Mouse (Mus musculus) frontal cortex, postnatal 10 days (tissue): ENCODE measurements around the gene Creb3.

Experiments used
- DNase-seq, 2 experiments: peaks; one replicate each; pipeline ENCODE4 v3.0.0; 2022; ENCODE audit warnings: low spot score in 2 of 2, mixed read lengths in 1 of 2

Creb3 gene

GRCm38 (mm10) chr4:43558028-43558630 lies 4.0 kb upstream of the Creb3 start:
- DNase-seq: no peak

GRCm38 (mm10) chr4:43558631-43559356 lies 3.3 kb upstream of the Creb3 start:
- peak in 1 of 2 experiments; percentile 35 for DNase-seq

GRCm38 (mm10) chr4:43559519-43560242 lies 2.5 kb upstream of the Creb3 start:
- DNase-seq: no peak

- peak; percentile 37 to 69 for DNase-seq
Observed at GRCm38 (mm10) chr4:43560243-43560611, 1.9 kb upstream of the Creb3 start.

- no peak for DNase-seq
Observed at GRCm38 (mm10) chr4:43560976-43561375, 1.2 kb upstream of the Creb3 start.

- DNase-seq: no peak
Observed at GRCm38 (mm10) chr4:43561436-43561996, 616 bp upstream of the Creb3 start.

GRCm38 (mm10) chr4:43562769-43563600 lies 853 bp downstream of the Creb3 start:
- DNase-seq: no peak

GRCm38 (mm10) chr4:43563601-43563875 lies 1.4 kb downstream of the Creb3 start:
- no peak for DNase-seq

- no peak for DNase-seq
Observed at GRCm38 (mm10) chr4:43564231-43564630, 2.1 kb downstream of the Creb3 start.

GRCm38 (mm10) chr4:43567140-43567539 lies 5.0 kb downstream of the Creb3 start:
- no peak for DNase-seq

- DNase-seq: no peak
Observed at GRCm38 (mm10) chr4:43571395-43572045, 9.4 kb downstream of the Creb3 start.

- DNase-seq: no peak
Observed at GRCm38 (mm10) chr4:43573561-43573960, 11.4 kb downstream of the Creb3 start.

- no peak for DNase-seq
Observed at GRCm38 (mm10) chr4:43575356-43575755, 13.2 kb downstream of the Creb3 start.

GRCm38 (mm10) chr4:43577237-43577881 lies 15.2 kb downstream of the Creb3 start:
- DNase-seq: no peak

GRCm38 (mm10) chr4:43578376-43579204 lies 16.5 kb downstream of the Creb3 start, which contains the start of the genes Rgp1 and Gba2:
TSS of gene Rgp1 (plus strand) at chr4:43578715.
TSS of gene Gba2 (minus strand) at chr4:43578873.
- peak; percentile 58 to 81 for DNase-seq

GRCm38 (mm10) chr4:43579256-43579655 lies 17.1 kb downstream of the Creb3 start:
- DNase-seq: no peak

GRCm38 (mm10) chr4:43579731-43580130 lies 17.6 kb downstream of the Creb3 start:
- DNase-seq: no peak

GRCm38 (mm10) chr4:43580721-43581120 lies 18.6 kb downstream of the Creb3 start:
- DNase-seq: no peak

GRCm38 (mm10) chr4:43581381-43581780 lies 19.2 kb downstream of the Creb3 start:
- DNase-seq: no peak

GRCm38 (mm10) chr4:43582241-43582640 lies 20.1 kb downstream of the Creb3 start:
- DNase-seq: no peak
